Mouse (Mus musculus): ENCODE results near the gene Stoml1. TPM values are rescaled to one million over a fixed set of nuclear protein-coding genes. Genes with fewer than 3 reads are reported as not detected.

The Stoml1 gene
- polyA plus RNA-seq, 2 experiments = 28.7 to 47.2 TPM

DNA sequence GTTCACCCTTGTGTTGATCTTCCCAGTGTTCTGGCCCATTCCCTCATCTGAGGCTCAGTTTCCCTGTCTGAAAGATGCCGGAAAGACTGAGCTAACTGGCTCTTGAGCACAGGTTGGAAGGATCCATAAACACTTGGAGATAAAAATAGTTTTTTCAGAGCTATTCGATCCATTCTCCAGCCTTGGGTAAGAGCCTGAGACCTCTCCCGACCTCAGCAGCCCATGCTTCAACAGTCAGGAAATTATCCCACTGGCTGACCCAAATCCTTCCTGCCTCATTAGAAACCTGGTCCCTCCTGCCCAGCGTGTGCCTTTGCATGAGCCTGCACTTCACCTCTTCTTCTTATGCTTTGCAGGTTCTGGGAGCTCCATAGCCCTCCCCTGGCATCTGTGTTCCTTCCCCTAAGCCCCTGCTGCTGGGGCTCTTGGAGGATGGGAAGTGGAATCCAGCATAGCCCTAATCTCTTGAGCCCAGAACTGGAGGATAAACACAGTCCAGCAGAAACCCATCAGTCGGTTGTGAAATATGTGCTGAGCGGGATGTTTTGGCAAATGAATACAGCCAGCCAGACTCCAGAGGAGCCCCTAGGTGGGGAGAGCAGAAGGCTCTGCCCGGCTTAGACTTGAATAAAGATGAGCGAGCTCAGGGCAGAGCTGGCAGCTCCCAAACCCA is 50.8 kb downstream of the Stoml1 start:
- no peak for TF ChIP-seq POLR2A (IDR thresholded peaks at IDR 0.05; ENCODE audit: borderline replicate concordance, extremely low read depth, insufficient read depth, insufficient read length)
- H3K4me1 ChIP-seq (ENCODE audit: control insufficient read depth, insufficient read depth, low read length) = peaks cover 60% of the 10 kb centered on the region
- WGBS = 41% methylated on average over 8 of the region's 8 CpGs
- no peak overlapping the region for H3K4me3 ChIP-seq (replicated peaks; ENCODE audit: low read length)
- peak overlapping the region; percentile 49; the same call in 1 of the 2 replicates for H3K27ac ChIP-seq (replicated peaks; ENCODE audit: low read depth, low read length)
- no peaks in the 10 kb centered on the region for H3K9me3 ChIP-seq (ENCODE audit: control insufficient read depth, low read length)
- H3K9ac ChIP-seq (ENCODE audit: low read depth, low read length, severe bottlenecking) = 0 out of 2 replicates have a peak overlapping the region, but pooled peaks have one; percentile 12
- peaks cover 9% of the 10 kb centered on the region for H3K36me3 ChIP-seq (ENCODE audit: control insufficient read depth, insufficient read depth, low read length)
- DNase-seq (ENCODE audit: low spot score) = no peak
- H3K4me2 ChIP-seq (replicated peaks; ENCODE audit: low read depth, low read length, severe bottlenecking) = no peak overlapping the region
- no peak for ATAC-seq (ENCODE audit: low FRiP score, low read depth)
- no peaks in the 10 kb centered on the region for H3K27me3 ChIP-seq (ENCODE audit: control insufficient read depth, insufficient read depth, low read length)

DNA sequence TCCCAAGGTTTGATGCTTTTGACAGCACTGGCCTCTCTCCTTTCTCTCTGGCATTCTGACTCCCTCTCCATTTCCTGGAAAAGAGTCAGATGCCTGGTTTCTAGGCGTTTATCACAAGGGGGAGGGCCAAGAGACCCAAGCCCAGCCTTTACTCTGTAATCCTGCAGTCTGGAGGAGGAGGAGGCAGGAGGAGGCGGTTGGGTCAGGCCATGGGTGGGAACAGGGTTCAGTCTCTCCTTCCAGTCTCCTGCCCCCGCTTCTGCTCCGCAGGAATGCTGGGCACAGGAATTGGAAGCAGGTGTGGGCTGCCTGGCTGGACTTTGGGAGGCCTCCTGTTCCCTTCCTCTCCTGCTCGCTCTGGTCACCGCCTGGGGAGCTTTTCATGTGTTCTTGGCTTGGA is 52.7 kb downstream of the Stoml1 start:
- H3K9ac ChIP-seq (ENCODE audit: low read depth, low read length, severe bottlenecking) = 0 out of 2 replicates have a peak overlapping the region, but pooled peaks have one; percentile 8
- H3K4me3 ChIP-seq (replicated peaks; ENCODE audit: low read length) = no peak overlapping the region
- peak overlapping the region; percentile 55 for H3K27ac ChIP-seq (replicated peaks; ENCODE audit: low read depth, low read length)
- no peak overlapping the region for H3K4me2 ChIP-seq (replicated peaks; ENCODE audit: low read depth, low read length, severe bottlenecking)
- DNase-seq (ENCODE audit: low spot score) = peak; percentile 25
- peak; percentile 36; the same call in 1 of the 2 replicates for ATAC-seq (ENCODE audit: low FRiP score, low read depth)
- peaks cover 64% of the 10 kb centered on the region for H3K4me1 ChIP-seq (ENCODE audit: control insufficient read depth, insufficient read depth, low read length)
- TF ChIP-seq POLR2A (IDR thresholded peaks at IDR 0.05; ENCODE audit: borderline replicate concordance, extremely low read depth, insufficient read depth, insufficient read length) = no peak
- H3K27me3 ChIP-seq (ENCODE audit: control insufficient read depth, insufficient read depth, low read length) = no peaks in the 10 kb centered on the region
- H3K36me3 ChIP-seq (ENCODE audit: control insufficient read depth, insufficient read depth, low read length) = peaks cover 9% of the 10 kb centered on the region
- 14% methylated on average over 6 of the region's 6 CpGs for WGBS
- no peaks in the 10 kb centered on the region for H3K9me3 ChIP-seq (ENCODE audit: control insufficient read depth, low read length)

- peak overlapping the region; percentile 45; the same call in 1 of the 2 replicates for H3K27ac ChIP-seq (replicated peaks; ENCODE audit: low read depth, low read length)
- peaks cover 80% of the 10 kb centered on the region for H3K4me1 ChIP-seq (ENCODE audit: control insufficient read depth, insufficient read depth, low read length)
- no peak for TF ChIP-seq POLR2A (IDR thresholded peaks at IDR 0.05; ENCODE audit: borderline replicate concordance, extremely low read depth, insufficient read depth, insufficient read length)
- no peak overlapping the region; the same call in 1 of the 2 replicates for H3K9ac ChIP-seq (ENCODE audit: low read depth, low read length, severe bottlenecking)
- H3K9me3 ChIP-seq (ENCODE audit: control insufficient read depth, low read length) = no peaks in the 10 kb centered on the region
- no peak for ATAC-seq (ENCODE audit: low FRiP score, low read depth)
- DNase-seq (ENCODE audit: low spot score) = peak; percentile 46
- no peak overlapping the region for H3K4me3 ChIP-seq (replicated peaks; ENCODE audit: low read length)
- no peaks in the 10 kb centered on the region for H3K27me3 ChIP-seq (ENCODE audit: control insufficient read depth, insufficient read depth, low read length)
- 22% methylated on average over 5 of the region's 6 CpGs for WGBS
- peak overlapping the region; percentile 31 for H3K4me2 ChIP-seq (replicated peaks; ENCODE audit: low read depth, low read length, severe bottlenecking)
- peaks cover 9% of the 10 kb centered on the region for H3K36me3 ChIP-seq (ENCODE audit: control insufficient read depth, insufficient read depth, low read length)
Measured at GRCm38 (mm10) chr9:58308395-58308794, 55.4 kb downstream of the Stoml1 start.

- TF ChIP-seq POLR2A (IDR thresholded peaks at IDR 0.05; ENCODE audit: borderline replicate concordance, extremely low read depth, insufficient read depth, insufficient read length) = no peak
- ATAC-seq (ENCODE audit: low FRiP score, low read depth) = no peak
- Histone ChIP-seq H3K27me3 (ENCODE audit: control insufficient read depth, insufficient read depth, low read length) (no peaks in the 10 kb centered on the region), H3K9ac (ENCODE audit: low read depth, low read length, severe bottlenecking) (peak overlapping the region; percentile 21; the same call in 1 of the 2 replicates), H3K36me3 (ENCODE audit: control insufficient read depth, insufficient read depth, low read length) (peaks cover 7% of the 10 kb centered on the region), H3K27ac (replicated peaks; ENCODE audit: low read depth, low read length) (no peak overlapping the region), H3K9me3 (ENCODE audit: control insufficient read depth, low read length) (no peaks in the 10 kb centered on the region), H3K4me1 (ENCODE audit: control insufficient read depth, insufficient read depth, low read length) (peaks cover 82% of the 10 kb centered on the region), H3K4me2 (replicated peaks; ENCODE audit: low read depth, low read length, severe bottlenecking) (peak overlapping the region; percentile 94), H3K4me3 (replicated peaks; ENCODE audit: low read length) (peak overlapping the region; percentile 16)
- 71% methylated on average over 14 of the region's 14 CpGs for WGBS
- DNase-seq (ENCODE audit: low spot score) = no peak
Measured at GRCm38 (mm10) chr9:58310043-58310660, 57.2 kb downstream of the Stoml1 start.

GRCm38 (mm10) chr9:58311191-58311910 is 58.4 kb downstream of the Stoml1 start:
- ATAC-seq (ENCODE audit: low FRiP score, low read depth) (no peak), DNase-seq (ENCODE audit: low spot score) (no peak)
- no peaks in the 10 kb centered on the region for H3K9me3 ChIP-seq (ENCODE audit: control insufficient read depth, low read length)
- H3K36me3 ChIP-seq (ENCODE audit: control insufficient read depth, insufficient read depth, low read length) = 0 out of 2 replicates have a peak, but pooled peaks cover 5% of the 10 kb centered on the region
- peak overlapping the region; percentile 94 for H3K4me2 ChIP-seq (replicated peaks; ENCODE audit: low read depth, low read length, severe bottlenecking)
- H3K4me1 ChIP-seq (ENCODE audit: control insufficient read depth, insufficient read depth, low read length) = peaks cover 82% of the 10 kb centered on the region
- TF ChIP-seq POLR2A (IDR thresholded peaks at IDR 0.05; ENCODE audit: borderline replicate concordance, extremely low read depth, insufficient read depth, insufficient read length) = no peak
- WGBS = 55% methylated on average over 33 of the region's 33 CpGs
- no peaks in the 10 kb centered on the region for H3K27me3 ChIP-seq (ENCODE audit: control insufficient read depth, insufficient read depth, low read length)
- peak overlapping the region; percentile 76 for H3K9ac ChIP-seq (ENCODE audit: low read depth, low read length, severe bottlenecking)
- H3K4me3 ChIP-seq (replicated peaks; ENCODE audit: low read length) = peak overlapping the region; percentile 60
- peak overlapping the region; percentile 91 for H3K27ac ChIP-seq (replicated peaks; ENCODE audit: low read depth, low read length)

Small RNA genes lying within 50 kb of the gene (microRNA-seq; reads per million reads assigned to microRNA genes)
- gene Mir6385 = not detected

Other genes with a start within 250 kb of the Stoml1 start
- gene Cyp11a1, start 246.8 kb upstream of the Stoml1 start, polyA plus RNA-seq (2012; rRNA removed) = 3.3 and 3.5 TPM in 2 replicates
- 4.5 and 5.7 TPM in 2 replicates for gene Cyp11a1, start 246.8 kb upstream of the Stoml1 start, polyA plus RNA-seq (2014; fragmentation: Nextera tagmentation; extraction: Ambion mirVana)
- gene Stra6, start 189.4 kb upstream of the Stoml1 start, polyA plus RNA-seq (2012; rRNA removed) = 22.0 and 33.8 TPM in 2 replicates
- gene Stra6, start 189.4 kb upstream of the Stoml1 start, polyA plus RNA-seq (2014; fragmentation: Nextera tagmentation; extraction: Ambion mirVana) = 13.1 and 16.6 TPM in 2 replicates
- 0.11 and 0.24 TPM in 2 replicates for gene Ccdc33, start 134.3 kb upstream of the Stoml1 start, polyA plus RNA-seq (2012; rRNA removed)
- gene Ccdc33, start 134.3 kb upstream of the Stoml1 start, polyA plus RNA-seq (2014; fragmentation: Nextera tagmentation; extraction: Ambion mirVana) = 0.44 TPM in 1 of 2 replicates, not detected in the other
- 493 and 711 TPM in 2 replicates for gene Islr, start 48.9 kb upstream of the Stoml1 start, polyA plus RNA-seq (2012; rRNA removed)
- 143 and 153 TPM in 2 replicates for gene Islr, start 48.9 kb upstream of the Stoml1 start, polyA plus RNA-seq (2014; fragmentation: Nextera tagmentation; extraction: Ambion mirVana)
- gene Islr2, start 48.8 kb upstream of the Stoml1 start, polyA plus RNA-seq (2012; rRNA removed) = 12.2 and 24.8 TPM in 2 replicates
- gene Islr2, start 48.8 kb upstream of the Stoml1 start, polyA plus RNA-seq (2014; fragmentation: Nextera tagmentation; extraction: Ambion mirVana) = 1.7 and 2.7 TPM in 2 replicates
- 22.4 and 24.8 TPM in 2 replicates for gene Pml, start 3.4 kb upstream of the Stoml1 start, polyA plus RNA-seq (2012; rRNA removed)
- 15.4 and 18.4 TPM in 2 replicates for gene Pml, start 3.4 kb upstream of the Stoml1 start, polyA plus RNA-seq (2014; fragmentation: Nextera tagmentation; extraction: Ambion mirVana)
- gene Loxl1, start 60.0 kb downstream of the Stoml1 start, polyA plus RNA-seq (2012; rRNA removed) = 86.6 and 125 TPM in 2 replicates
- 80.7 and 88.4 TPM in 2 replicates for gene Loxl1, start 60.0 kb downstream of the Stoml1 start, polyA plus RNA-seq (2014; fragmentation: Nextera tagmentation; extraction: Ambion mirVana)
- gene Tbc1d21, start 117.3 kb downstream of the Stoml1 start, polyA plus RNA-seq (2012; rRNA removed) = 0.05 TPM in 1 of 2 replicates, not detected in the other
- not detected in 2 replicates for gene Tbc1d21, start 117.3 kb downstream of the Stoml1 start, polyA plus RNA-seq (2014; fragmentation: Nextera tagmentation; extraction: Ambion mirVana)
- gene Insyn1, start 235.4 kb downstream of the Stoml1 start, polyA plus RNA-seq (2012; rRNA removed) = 23.9 and 28.1 TPM in 2 replicates
- gene Insyn1, start 235.4 kb downstream of the Stoml1 start, polyA plus RNA-seq (2014; fragmentation: Nextera tagmentation; extraction: Ambion mirVana) = 6.5 and 8.2 TPM in 2 replicates

All from limb, embryonic 14.5 days (tissue).